Mouse (Mus musculus) liver, adult (tissue): ENCODE measurements around the gene Gm21650.
"Not testable (repeated sequence)": the region's sequence is repeated elsewhere in the genome, so short reads cannot be mapped to it uniquely, and the experiment has no call there.

ENCODE experiments used
- GATA4 ChIP-seq: IDR thresholded peaks from 2 replicates; pipeline ENCODE4 v1.6.1; 2014; ENCODE audit warnings: mild to moderate bottlenecking, low read length; ENCODE audit not compliant: insufficient replicate concordance

Gene Gm21650

GRCm38 (mm10) chrY:77692508-77692907, at the start of gene Gm21650:
TSS of gene Gm21650 (plus strand) at chrY:77692808.
- not testable (repeated sequence) for TF ChIP-seq GATA4
